Mouse (Mus musculus) MEL (cell line): ENCODE measurements at regions not wholly inside any gene's neighbourhood (a gene's known extent, or its start where the extent isn't known, plus 50 kb on each side); places are given as distances from the start of the nearest gene placed in this dataset.

ENCODE experiments used
- CTCF ChIP-seq, 3 experiments: IDR thresholded peaks in 2 of 3; conservative IDR thresholded peaks in 1 of 3; 2 replicates each; pipeline ENCODE4 v1.5.1; 2011 to 2012; ENCODE audit warnings: low read length in 3 of 3, low read depth in 2 of 3, mild to moderate bottlenecking in 2 of 3, improper control_type of control experiment in 1 of 3, inconsistent platforms in 1 of 3, mixed read lengths in 1 of 3, moderate library complexity in 1 of 3; ENCODE audit not compliant: control insufficient read depth in 1 of 3, insufficient read depth in 1 of 3, poor library complexity in 1 of 3, severe bottlenecking in 1 of 3
- EP300 ChIP-seq, 2 experiments: IDR thresholded peaks; 2 replicates each; pipeline ENCODE4 v1.6.1; 2011; ENCODE audit warnings: improper control_type of control experiment in 2 of 2, low read length in 2 of 2, low read depth in 1 of 2, mild to moderate bottlenecking in 1 of 2
- HCFC1 ChIP-seq: IDR thresholded peaks from 2 replicates; pipeline ENCODE4 v1.6.1; 2012; ENCODE audit warnings: low read depth, mild to moderate bottlenecking, inconsistent platforms, low read length, improper control_type of control experiment, moderate library complexity
- MAZ ChIP-seq: IDR thresholded peaks from 2 replicates; pipeline ENCODE4 v1.6.1; 2012; ENCODE audit warnings: low read depth, mild to moderate bottlenecking, inconsistent platforms, low read length, improper control_type of control experiment
- MEF2A ChIP-seq: IDR thresholded peaks from 2 replicates; pipeline ENCODE4 v1.6.1; 2014; ENCODE audit warnings: low read depth, mild to moderate bottlenecking, inconsistent platforms, low read length, improper control_type of control experiment; ENCODE audit not compliant: poor library complexity, insufficient replicate concordance, severe bottlenecking; ENCODE audit errors: extremely low read depth
- NRF1 ChIP-seq: IDR thresholded peaks from 2 replicates; pipeline ENCODE4 v1.6.1; 2014; ENCODE audit warnings: low read depth, mild to moderate bottlenecking, inconsistent platforms, low read length, improper control_type of control experiment, moderate library complexity; ENCODE audit not compliant: poor library complexity, insufficient read depth, severe bottlenecking
- POLR2A ChIP-seq, 2 experiments: IDR thresholded peaks; 2 replicates each; pipeline ENCODE4 v1.6.1; 2011 to 2012; ENCODE audit warnings: low read length in 2 of 2, mild to moderate bottlenecking in 2 of 2, control low read depth in 1 of 2, improper control_type of control experiment in 1 of 2, low read depth in 1 of 2, moderate library complexity in 1 of 2; ENCODE audit not compliant: control insufficient read depth in 1 of 2, insufficient read depth in 1 of 2, poor library complexity in 1 of 2
- USF1 ChIP-seq: IDR thresholded peaks from 2 replicates; pipeline ENCODE4 v1.6.1; 2014; ENCODE audit warnings: low read depth, mild to moderate bottlenecking, inconsistent platforms, low read length, improper control_type of control experiment, moderate library complexity
- ZC3H11A ChIP-seq: IDR thresholded peaks from 2 replicates; pipeline ENCODE4 v1.6.1; 2012; ENCODE audit warnings: low read depth, mild to moderate bottlenecking, inconsistent platforms, low read length, improper control_type of control experiment

- TF ChIP-seq USF1 = peak; percentile 56
- no peak for TF ChIP-seq CTCF (IDR thresholded peaks at IDR 0.05 in 2 of 3, conservative IDR thresholded peaks at IDR 0.05 in 1 of 3; ENCODE audit: control insufficient read depth in 1 of 3, insufficient read depth in 1 of 3, low read depth in 2 of 3, low read length in 3 of 3, poor library complexity in 1 of 3, severe bottlenecking in 1 of 3)
- no peak for TF ChIP-seq ZC3H11A
- TF ChIP-seq HCFC1 = no peak
- TF ChIP-seq EP300 (IDR thresholded peaks at IDR 0.05; ENCODE audit: low read depth in 1 of 2, low read length in 2 of 2) = no peak
- no peak for TF ChIP-seq MEF2A
- no peak; a peak in 1 of 4 replicates for TF ChIP-seq POLR2A (IDR thresholded peaks at IDR 0.05; ENCODE audit: control insufficient read depth in 1 of 2, insufficient read depth in 1 of 2, low read depth in 1 of 2, low read length in 2 of 2, poor library complexity in 1 of 2)
- no peak for TF ChIP-seq MAZ
- no peak for TF ChIP-seq NRF1
Observed at GRCm38 (mm10) chr10:60934297-60935286, 103.2 kb upstream of the Unc5b start.
